Mouse (Mus musculus): ENCODE data around the gene Gm20662.

- TF ChIP-seq CTCF (IDR thresholded peaks at IDR 0.05; ENCODE audit: borderline replicate concordance, insufficient read depth, low read depth, low read length) (no peak), POLR2A (IDR thresholded peaks at IDR 0.05; ENCODE audit: borderline replicate concordance, insufficient read depth, low read length) (no peak)
These were observed 24.6 kb downstream of the Gm20662 start for GRCm38 (mm10) chr9:108020741-108021140.
